Mouse (Mus musculus) liver, postnatal 0 days (tissue): ENCODE results near the gene Ninj1.

Experiments used
- CTCF ChIP-seq: sonication (generic); IDR thresholded peaks from 2 replicates; pipeline ENCODE4 v1.5.1; 2016; ENCODE audit warnings: antibody characterized with exemption, low read depth
- EP300 ChIP-seq: IDR thresholded peaks from 2 replicates; pipeline ENCODE4 v1.6.1; 2016; ENCODE audit warnings: antibody characterized with exemption, low read depth, mild to moderate bottlenecking

- TF ChIP-seq CTCF = no peak
- TF ChIP-seq EP300 = no peak
Measured at GRCm38 (mm10) chr13:49245251-49245650, 58.0 kb downstream of the Ninj1 start.
